Mouse (Mus musculus): ENCODE results near the gene Sqstm1. TPM values are rescaled to one million over a fixed set of nuclear protein-coding genes. Genes with fewer than 3 reads are reported as not detected.

Sqstm1 gene
- total and polyA plus RNA-seq, 3 experiments, result 187 to 223 TPM; not detected in 1

- Histone ChIP-seq H3K9ac (ENCODE audit: control insufficient read depth, low read depth, low read length, poor library complexity, severe bottlenecking) (no peak overlapping the region), H3K4me1 (ENCODE audit: control insufficient read depth in 1 of 2, insufficient read depth in 2 of 2, low read length in 2 of 2) (peaks cover 12 to 14% of the 10 kb centered on the region in 2 experiments), H3K4me3 (ENCODE audit: control insufficient read depth in 1 of 2, insufficient read depth in 1 of 2, low read depth in 2 of 2, low read length in 2 of 2) (no peak overlapping the region), H3K27ac (ENCODE audit: control insufficient read depth, low read depth, low read length) (no peak overlapping the region), H3K27me3 (ENCODE audit: control insufficient read depth in 1 of 2, insufficient read depth in 2 of 2, low read length in 2 of 2) (no peaks in the 10 kb centered on the region), H3K9me3 (replicated peaks; ENCODE audit: insufficient read depth, low read length) (no peaks in the 10 kb centered on the region), H3K79me2 (ENCODE audit: control insufficient read depth, insufficient read depth, low read length, poor library complexity) (no peaks in the 10 kb centered on the region; the same call in 1 of the 2 replicates), H3K36me3 (ENCODE audit: control insufficient read depth in 1 of 2, insufficient read depth in 2 of 2, low read length in 2 of 2) (peaks cover 0 to 7% of the 10 kb centered on the region in 2 experiments; a peak in 2 of 4 replicates)
- DNase-seq (ENCODE audit: low read depth, low spot score), result no peak
- TF ChIP-seq ZMIZ1 (IDR thresholded peaks at IDR 0.05; ENCODE audit: low read depth, low read length) (no peak), MYB (IDR thresholded peaks at IDR 0.05; ENCODE audit: low read depth, low read length) (no peak), NELFE (IDR thresholded peaks at IDR 0.05; ENCODE audit: low read depth, low read length) (no peak), POLR2AphosphoS5 (IDR thresholded peaks at IDR 0.05; ENCODE audit: borderline replicate concordance, low read depth, low read length) (no peak)
Measured at GRCm38 (mm10) chr11:50178532-50179488, 31.8 kb downstream of the Sqstm1 start.

GRCm38 (mm10) chr11:50177111-50177510 is 33.5 kb downstream of the Sqstm1 start:
- peaks cover 0 to 8% of the 10 kb centered on the region in 2 experiments; a peak in 2 of 4 replicates for H3K36me3 ChIP-seq (ENCODE audit: control insufficient read depth in 1 of 2, insufficient read depth in 2 of 2, low read length in 2 of 2)
- no peak for DNase-seq (ENCODE audit: low read depth, low spot score)
- H3K4me3 ChIP-seq (ENCODE audit: control insufficient read depth in 1 of 2, insufficient read depth in 1 of 2, low read depth in 2 of 2, low read length in 2 of 2), result no peak overlapping the region
- H3K27me3 ChIP-seq (ENCODE audit: control insufficient read depth in 1 of 2, insufficient read depth in 2 of 2, low read length in 2 of 2), result no peaks in the 10 kb centered on the region
- no peak overlapping the region for H3K27ac ChIP-seq (ENCODE audit: control insufficient read depth, low read depth, low read length)
- no peak overlapping the region for H3K9ac ChIP-seq (ENCODE audit: control insufficient read depth, low read depth, low read length, poor library complexity, severe bottlenecking)
- H3K4me1 ChIP-seq (ENCODE audit: control insufficient read depth in 1 of 2, insufficient read depth in 2 of 2, low read length in 2 of 2), result peaks cover 2 to 10% of the 10 kb centered on the region in 2 experiments; a peak in 3 of 4 replicates
- H3K79me2 ChIP-seq (ENCODE audit: control insufficient read depth, insufficient read depth, low read length, poor library complexity), result no peaks in the 10 kb centered on the region; the same call in 1 of the 2 replicates
- H3K9me3 ChIP-seq (replicated peaks; ENCODE audit: insufficient read depth, low read length), result no peaks in the 10 kb centered on the region
- TF ChIP-seq TAL1 (IDR thresholded peaks at IDR 0.05; ENCODE audit: low read length) (no peak), TBP (IDR thresholded peaks at IDR 0.05; ENCODE audit: low read depth, low read length) (no peak), CHD1 (IDR thresholded peaks at IDR 0.05; ENCODE audit: low read depth, low read length) (no peak), MYB (IDR thresholded peaks at IDR 0.05; ENCODE audit: low read depth, low read length) (no peak), USF2 (IDR thresholded peaks at IDR 0.05; ENCODE audit: borderline replicate concordance in 1 of 2, insufficient read depth in 1 of 2, low read depth in 1 of 2, low read length in 2 of 2) (no peak), MYC (IDR thresholded peaks at IDR 0.05; ENCODE audit: low read depth, low read length) (no peak), KAT2A (conservative IDR thresholded peaks at IDR 0.05; ENCODE audit: low read depth, low read length) (no peak), ZMIZ1 (IDR thresholded peaks at IDR 0.05; ENCODE audit: low read depth, low read length) (no peak), E2F4 (IDR thresholded peaks at IDR 0.05; ENCODE audit: borderline replicate concordance, low read depth, low read length) (no peak), ZKSCAN1 (IDR thresholded peaks at IDR 0.05; ENCODE audit: low read depth, low read length) (no peak)

All from MEL (cell line).